Mouse (Mus musculus) thymus, adult 2 months (tissue): ENCODE data around the gene Trim29.

Source experiments
- CTCF ChIP-seq: fragments of 200-500 bp; IDR thresholded peaks from 2 replicates; pipeline ENCODE4 v1.5.1; 2012; ENCODE audit warnings: mild to moderate bottlenecking, control low read depth, low read length, moderate library complexity, borderline replicate concordance; ENCODE audit not compliant: control insufficient read depth, poor library complexity, insufficient read depth; ENCODE audit errors: extremely low read depth
- POLR2A ChIP-seq: fragments of 200-500 bp; IDR thresholded peaks from 2 replicates; pipeline ENCODE4 v1.6.1; 2012; ENCODE audit warnings: mild to moderate bottlenecking, low read length, control low read depth, moderate library complexity; ENCODE audit not compliant: control insufficient read depth, poor library complexity, insufficient read depth; ENCODE audit errors: extremely low read depth

- TF ChIP-seq CTCF, result no peak
- TF ChIP-seq POLR2A, result no peak
Measured at GRCm38 (mm10) chr9:43322666-43323065, 12.0 kb downstream of the Trim29 start.
